Mouse (Mus musculus): ENCODE data around the gene Nrxn1. TPM values are rescaled to one million over a fixed set of nuclear protein-coding genes. Genes with fewer than 3 reads are reported as not detected.

The Nrxn1 gene
- polyA plus RNA-seq, 1 experiment from 2014 or later = 0.31 TPM

- H3K36me3 ChIP-seq (replicated peaks) = no peaks in the 10 kb centered on the region
- 1% methylated on average over 23 of the region's 23 CpGs for WGBS (ENCODE audit: insufficient replicate concordance)
- H3K4me3 ChIP-seq (replicated peaks) = 0 out of 2 replicates have a peak overlapping the region, but pooled peaks have one; percentile 7
- no peaks in the 10 kb centered on the region for H3K4me1 ChIP-seq (replicated peaks)
- no peak for ATAC-seq (ENCODE audit: insufficient read depth)
- no peaks in the 10 kb centered on the region for H3K9me3 ChIP-seq (replicated peaks)
- peaks cover 43% of the 10 kb centered on the region for H3K27me3 ChIP-seq
- H3K9ac ChIP-seq = no peak overlapping the region
- peak overlapping the region; percentile 41 for H3K4me2 ChIP-seq
- H3K27ac ChIP-seq (replicated peaks) = no peak overlapping the region
These were observed 637.5 kb downstream of the Nrxn1 start for GRCm38 (mm10) chr17:90455409-90455775.

- H3K4me3 ChIP-seq (replicated peaks) = 0 out of 2 replicates have a peak overlapping the region, but pooled peaks have one; percentile 7
- H3K27ac ChIP-seq (replicated peaks) = no peak overlapping the region
- H3K4me2 ChIP-seq = peak overlapping the region; percentile 41
- H3K9me3 ChIP-seq (replicated peaks) = no peaks in the 10 kb centered on the region
- no peaks in the 10 kb centered on the region for H3K36me3 ChIP-seq (replicated peaks)
- H3K27me3 ChIP-seq = peaks cover 43% of the 10 kb centered on the region
- H3K9ac ChIP-seq = no peak overlapping the region
- H3K4me1 ChIP-seq (replicated peaks) = no peaks in the 10 kb centered on the region
- ATAC-seq (ENCODE audit: insufficient read depth) = no peak
- under 1% methylated on average over 40 of the region's 41 CpGs for WGBS (ENCODE audit: insufficient replicate concordance)
These were observed 638.0 kb downstream of the Nrxn1 start for GRCm38 (mm10) chr17:90454738-90455408.

GRCm38 (mm10) chr17:90454356-90454737 lies 638.5 kb downstream of the Nrxn1 start:
- H3K4me3 ChIP-seq (replicated peaks) = no peak overlapping the region
- no peaks in the 10 kb centered on the region for H3K4me1 ChIP-seq (replicated peaks)
- 2% methylated on average over 15 of the region's 15 CpGs for WGBS (ENCODE audit: insufficient replicate concordance)
- 0 out of 2 replicates have a peak overlapping the region, but pooled peaks have one; percentile 41 for H3K4me2 ChIP-seq
- no peak overlapping the region for H3K9ac ChIP-seq
- H3K27me3 ChIP-seq = peaks cover 43% of the 10 kb centered on the region
- no peaks in the 10 kb centered on the region for H3K36me3 ChIP-seq (replicated peaks)
- ATAC-seq (ENCODE audit: insufficient read depth) = no peak
- no peaks in the 10 kb centered on the region for H3K9me3 ChIP-seq (replicated peaks)
- no peak overlapping the region for H3K27ac ChIP-seq (replicated peaks)

GRCm38 (mm10) chr17:90453280-90453679 lies 639.6 kb downstream of the Nrxn1 start:
- Histone ChIP-seq H3K36me3 (replicated peaks) (no peaks in the 10 kb centered on the region), H3K27me3 (peaks cover 43% of the 10 kb centered on the region), H3K4me1 (replicated peaks) (no peaks in the 10 kb centered on the region), H3K27ac (replicated peaks) (no peak overlapping the region), H3K4me3 (replicated peaks) (no peak overlapping the region), H3K9me3 (replicated peaks) (no peaks in the 10 kb centered on the region), H3K9ac (no peak overlapping the region), H3K4me2 (no peak overlapping the region)
- 39% methylated on average over 4 of the region's 4 CpGs for WGBS (ENCODE audit: insufficient replicate concordance)
- no peak for ATAC-seq (ENCODE audit: insufficient read depth)

GRCm38 (mm10) chr17:90452770-90453169 lies 640.1 kb downstream of the Nrxn1 start:
- Histone ChIP-seq H3K4me1 (replicated peaks) (no peaks in the 10 kb centered on the region), H3K36me3 (replicated peaks) (no peaks in the 10 kb centered on the region), H3K4me3 (replicated peaks) (no peak overlapping the region), H3K9me3 (replicated peaks) (no peaks in the 10 kb centered on the region), H3K27me3 (peaks cover 43% of the 10 kb centered on the region), H3K9ac (no peak overlapping the region), H3K4me2 (no peak overlapping the region), H3K27ac (replicated peaks) (no peak overlapping the region)
- ATAC-seq (ENCODE audit: insufficient read depth) = no peak
- WGBS (ENCODE audit: insufficient replicate concordance) = 50% methylated on average over 2 of the region's 2 CpGs

- Histone ChIP-seq H3K36me3 (replicated peaks) (no peaks in the 10 kb centered on the region), H3K27ac (replicated peaks) (no peak overlapping the region), H3K27me3 (peaks cover 38% of the 10 kb centered on the region), H3K4me3 (replicated peaks) (no peak overlapping the region), H3K9me3 (replicated peaks) (no peaks in the 10 kb centered on the region), H3K4me2 (no peak overlapping the region), H3K9ac (no peak overlapping the region), H3K4me1 (replicated peaks) (no peaks in the 10 kb centered on the region)
- no peak for ATAC-seq (ENCODE audit: insufficient read depth)
- 54% methylated on average over 2 of the region's 2 CpGs for WGBS (ENCODE audit: insufficient replicate concordance)
These were observed 641.5 kb downstream of the Nrxn1 start for GRCm38 (mm10) chr17:90451384-90451783.

- Histone ChIP-seq H3K9ac (no peak overlapping the region), H3K36me3 (replicated peaks) (no peaks in the 10 kb centered on the region), H3K4me1 (replicated peaks) (no peaks in the 10 kb centered on the region), H3K27ac (replicated peaks) (no peak overlapping the region), H3K4me3 (replicated peaks) (no peak overlapping the region), H3K4me2 (no peak overlapping the region), H3K9me3 (replicated peaks) (no peaks in the 10 kb centered on the region), H3K27me3 (no peaks in the 10 kb centered on the region)
- ATAC-seq (ENCODE audit: insufficient read depth) = no peak
These were observed 649.8 kb downstream of the Nrxn1 start for GRCm38 (mm10) chr17:90443067-90443466.

GRCm38 (mm10) chr17:90435836-90436235 lies 657.0 kb downstream of the Nrxn1 start:
- Histone ChIP-seq H3K4me3 (replicated peaks) (no peak overlapping the region), H3K9me3 (replicated peaks) (no peaks in the 10 kb centered on the region), H3K9ac (no peak overlapping the region), H3K4me2 (no peak overlapping the region), H3K27ac (replicated peaks) (no peak overlapping the region), H3K36me3 (replicated peaks) (no peaks in the 10 kb centered on the region), H3K27me3 (no peaks in the 10 kb centered on the region), H3K4me1 (replicated peaks) (no peaks in the 10 kb centered on the region)
- ATAC-seq (ENCODE audit: insufficient read depth) = no peak

GRCm38 (mm10) chr17:90435371-90435770 lies 657.5 kb downstream of the Nrxn1 start:
- H3K36me3 ChIP-seq (replicated peaks) = no peaks in the 10 kb centered on the region
- H3K27me3 ChIP-seq = no peaks in the 10 kb centered on the region
- no peak for ATAC-seq (ENCODE audit: insufficient read depth)
- WGBS (ENCODE audit: insufficient replicate concordance) = 57% methylated on average over 2 of the region's 2 CpGs
- no peak overlapping the region for H3K4me2 ChIP-seq
- no peak overlapping the region for H3K9ac ChIP-seq
- H3K9me3 ChIP-seq (replicated peaks) = no peaks in the 10 kb centered on the region
- no peak overlapping the region for H3K27ac ChIP-seq (replicated peaks)
- H3K4me3 ChIP-seq (replicated peaks) = no peak overlapping the region
- H3K4me1 ChIP-seq (replicated peaks) = no peaks in the 10 kb centered on the region

- 65% methylated on average over 1 of the region's 1 CpGs for WGBS (ENCODE audit: insufficient replicate concordance)
- Histone ChIP-seq H3K4me1 (replicated peaks) (no peaks in the 10 kb centered on the region), H3K4me3 (replicated peaks) (no peak overlapping the region), H3K9me3 (replicated peaks) (no peaks in the 10 kb centered on the region), H3K4me2 (no peak overlapping the region), H3K9ac (no peak overlapping the region), H3K36me3 (replicated peaks) (no peaks in the 10 kb centered on the region), H3K27ac (replicated peaks) (no peak overlapping the region), H3K27me3 (no peaks in the 10 kb centered on the region)
- ATAC-seq (ENCODE audit: insufficient read depth) = no peak
These were observed 662.7 kb downstream of the Nrxn1 start for GRCm38 (mm10) chr17:90430211-90430610.

GRCm38 (mm10) chr17:90425974-90426373 lies 666.9 kb downstream of the Nrxn1 start:
- 55% methylated on average over 3 of the region's 3 CpGs for WGBS (ENCODE audit: insufficient replicate concordance)

GRCm38 (mm10) chr17:90422591-90422990 lies 670.3 kb downstream of the Nrxn1 start:
- ATAC-seq (ENCODE audit: insufficient read depth) = no peak
- Histone ChIP-seq H3K9me3 (replicated peaks) (no peaks in the 10 kb centered on the region), H3K9ac (no peak overlapping the region), H3K4me1 (replicated peaks) (no peaks in the 10 kb centered on the region), H3K27ac (replicated peaks) (no peak overlapping the region), H3K36me3 (replicated peaks) (no peaks in the 10 kb centered on the region), H3K4me2 (no peak overlapping the region), H3K27me3 (no peaks in the 10 kb centered on the region), H3K4me3 (replicated peaks) (no peak overlapping the region)
- 65% methylated on average over 3 of the region's 3 CpGs for WGBS (ENCODE audit: insufficient replicate concordance)

More at GRCm38 (mm10) chr17:90425974-90426373, 666.9 kb downstream of the Nrxn1 start:
- Histone ChIP-seq H3K9me3 (replicated peaks) (no peaks in the 10 kb centered on the region), H3K4me1 (replicated peaks) (no peaks in the 10 kb centered on the region), H3K4me3 (replicated peaks) (no peak overlapping the region), H3K4me2 (no peak overlapping the region), H3K27me3 (no peaks in the 10 kb centered on the region), H3K9ac (no peak overlapping the region), H3K27ac (replicated peaks) (no peak overlapping the region), H3K36me3 (replicated peaks) (no peaks in the 10 kb centered on the region)
- ATAC-seq (ENCODE audit: insufficient read depth) = no peak
